Mouse (Mus musculus) liver, embryonic 14.5 days (tissue): Measurements from ENCODE around the gene Pitpnb. TPM values are rescaled to one million over a fixed set of nuclear protein-coding genes. Genes with fewer than 3 reads are reported as not detected.

Experiments
- ATAC-seq: fragments of 200-750 bp; cut with Nextera tagmentation; 2 replicates; pipeline ENCODE4 v1.8.0; 2017; ENCODE audit warnings: moderate number of reproducible peaks, mild to moderate bottlenecking, moderate library complexity; ENCODE audit not compliant: insufficient read depth
- DNase-seq, 3 experiments: peaks; one replicate each; pipeline ENCODE4 v3.0.0-alpha.2; 2012 to 2013; ENCODE audit warnings: low read depth in 3 of 3, low spot score in 3 of 3
- H3K27ac ChIP-seq: fragments of 300-500 bp; sonication (generic); 2 replicates; pipeline ENCODE4 v1.5.1; 2014; ENCODE audit warnings: moderate library complexity, mild to moderate bottlenecking, control low read depth, inconsistent platforms
- H3K27me3 ChIP-seq: fragments of 300-500 bp; sonication (generic); 2 replicates; pipeline ENCODE4 v1.6.1; 2014; ENCODE audit warnings: mild to moderate bottlenecking, low read length, moderate library complexity; ENCODE audit not compliant: control insufficient read depth, insufficient read depth
- H3K36me3 ChIP-seq: fragments of 300-500 bp; sonication (generic); replicated peaks from 2 replicates; pipeline ENCODE4 v1.6.1; 2014; ENCODE audit warnings: low read depth; ENCODE audit not compliant: control insufficient read depth, insufficient read depth
- H3K4me1 ChIP-seq, 2 experiments: fragments of 200-500 bp in 1 of 2; fragments of 300-500 bp in 1 of 2; sonication (generic) in 1 of 2; replicated peaks; 2 replicates each; pipeline ENCODE4 v1.6.1; 2012 to 2014; ENCODE audit warnings: antibody characterized with exemption in 1 of 2, inconsistent platforms in 1 of 2, low read length in 1 of 2; ENCODE audit not compliant: control insufficient read depth in 2 of 2, insufficient read depth in 2 of 2
- H3K4me2 ChIP-seq: fragments of 300-500 bp; sonication (generic); 2 replicates; pipeline ENCODE4 v1.6.1; 2014; ENCODE audit warnings: low read depth, mild to moderate bottlenecking, control low read depth, moderate library complexity
- H3K4me3 ChIP-seq, 2 experiments: fragments of 200-500 bp in 1 of 2; fragments of 300-500 bp in 1 of 2; sonication (generic) in 1 of 2; 2 replicates each; pipeline ENCODE4 v1.5.1; 2012 to 2014; ENCODE audit warnings: low read depth in 2 of 2, low read length in 2 of 2, mild to moderate bottlenecking in 2 of 2, control low read depth in 1 of 2, inconsistent platforms in 1 of 2, moderate library complexity in 1 of 2; ENCODE audit not compliant: insufficient read depth in 1 of 2
- H3K9ac ChIP-seq: fragments of 300-500 bp; sonication (generic); replicated peaks from 2 replicates; pipeline ENCODE4 v1.6.1; 2014; ENCODE audit warnings: mild to moderate bottlenecking, control low read depth, moderate library complexity
- H3K9me3 ChIP-seq: fragments of 300-500 bp; sonication (generic); 2 replicates; pipeline ENCODE4 v1.6.1; 2016; ENCODE audit warnings: low read length, mixed read lengths; ENCODE audit not compliant: control insufficient read depth
- CTCF ChIP-seq: IDR thresholded peaks from 2 replicates; pipeline ENCODE4 v1.5.1; 2016; ENCODE audit warnings: antibody characterized with exemption, low read depth, control low read depth
- EP300 ChIP-seq: IDR thresholded peaks from 2 replicates; pipeline ENCODE4 v1.6.1; 2016; ENCODE audit warnings: antibody characterized with exemption, low read depth
- WGBS: fragments of 180-500 bp; shearing (Covaris S2); extraction: QIAGEN DNeasy Blood & Tissue Kit; methylation state at CpG from one replicate; pipeline ENCODE4 v1.1.7; 2014; ENCODE audit not compliant: insufficient replicate concordance; 5-methylcytosine and 5-hydroxymethylcytosine counted together
- polyA plus RNA-seq, 2 experiments: library from polyadenylated mRNA; depleted of rRNA in 1 of 2; stranded (reverse) in 1 of 2; unstranded in 1 of 2; fragments of >200 nt; fragmentation: Nextera tagmentation in 1 of 2; extraction: Ambion mirVana in 1 of 2; gene quantifications; 2 replicates each; pipeline versions ENCODE4 v1.2.1 to v1.2.3; 2012 to 2014

Gene Pitpnb
- polyA plus RNA-seq, 2 experiments = 23.1 to 31.5 TPM

DNA sequence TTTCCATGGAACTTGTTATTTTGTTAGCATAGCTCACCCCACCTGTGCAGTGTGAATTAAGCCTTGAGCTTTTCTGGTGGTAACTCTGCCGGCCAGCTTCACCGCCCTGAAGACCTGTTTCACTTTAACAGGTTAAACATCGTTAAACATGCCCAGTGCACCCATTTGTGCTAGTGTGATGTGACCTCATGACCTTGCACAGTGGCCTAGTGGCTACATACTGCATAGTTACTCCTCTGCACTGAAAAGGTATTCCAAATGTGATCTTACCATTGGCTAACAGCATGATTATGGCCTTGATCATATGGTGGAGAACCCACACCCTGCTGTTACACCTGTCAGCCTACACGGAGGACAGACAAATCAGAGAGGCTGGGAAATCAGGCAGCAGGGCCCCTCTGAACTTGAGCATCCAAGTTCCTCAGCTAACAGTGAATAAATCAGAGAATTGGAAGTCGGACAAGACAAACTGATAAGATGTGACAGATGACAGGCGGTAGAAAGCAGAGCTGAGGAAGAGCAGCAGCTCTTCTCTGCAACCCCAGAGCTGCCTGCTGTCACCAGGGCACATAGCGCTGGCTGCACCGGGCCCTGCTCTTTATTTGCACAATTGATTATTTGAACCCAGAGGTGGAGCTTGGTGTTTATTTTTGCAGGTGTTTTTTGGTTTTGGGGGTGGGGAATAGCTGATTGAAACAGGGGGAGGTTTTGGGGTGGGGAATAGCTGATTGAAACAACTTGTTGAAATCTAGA lies 5.6 kb downstream of the Pitpnb start:
- no peak overlapping the region for H3K9ac ChIP-seq
- no peaks in the 10 kb centered on the region for H3K9me3 ChIP-seq
- no peaks in the 10 kb centered on the region for H3K27me3 ChIP-seq
- TF ChIP-seq EP300 (no peak), CTCF (no peak)
- DNase-seq = no peak
- H3K4me3 ChIP-seq = no peak overlapping the region
- WGBS = 65% methylated on average over 8 of the region's 8 CpGs
- peaks cover 9 to 19% of the 10 kb centered on the region in 2 experiments for H3K4me1 ChIP-seq
- no peak overlapping the region for H3K27ac ChIP-seq
- peaks cover 19% of the 10 kb centered on the region for H3K36me3 ChIP-seq
- ATAC-seq = peak; percentile 60
- H3K4me2 ChIP-seq = 0 out of 2 replicates have a peak overlapping the region, but pooled peaks have one; percentile 25

DNA sequence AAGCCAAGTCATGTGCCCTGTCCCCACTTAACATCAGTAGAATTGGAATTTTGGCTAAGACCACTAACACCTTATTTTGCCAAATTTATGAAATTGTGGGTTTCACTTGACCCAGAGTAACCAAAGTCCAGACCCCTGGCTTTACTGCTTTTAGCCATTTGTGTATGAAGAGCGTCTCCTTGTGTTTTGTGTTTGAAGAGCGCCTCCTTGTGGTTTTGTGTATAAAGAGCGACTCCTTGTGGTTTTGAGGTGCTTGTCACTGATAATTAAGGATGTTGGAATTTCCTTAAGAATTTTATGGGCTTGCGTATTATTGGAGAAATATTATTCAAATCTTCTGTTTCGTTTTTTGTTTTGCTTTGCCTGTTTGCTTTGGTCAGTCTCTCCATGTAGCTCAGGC lies 11.0 kb downstream of the Pitpnb start:
- Histone ChIP-seq H3K36me3 (peaks cover 35% of the 10 kb centered on the region), H3K4me2 (no peak overlapping the region), H3K4me3 (no peak overlapping the region), H3K9me3 (no peaks in the 10 kb centered on the region), H3K9ac (no peak overlapping the region), H3K27me3 (no peaks in the 10 kb centered on the region), H3K4me1 (peaks cover 0 to 1% of the 10 kb centered on the region in 2 experiments; a peak in 1 of 4 replicates), H3K27ac (no peak overlapping the region)
- TF ChIP-seq CTCF (peak; percentile 64), EP300 (no peak)
- 40% methylated on average over 5 of the region's 5 CpGs for WGBS
- DNase-seq (peak in 1 of 3 experiments; percentile 35), ATAC-seq (no peak)

DNA sequence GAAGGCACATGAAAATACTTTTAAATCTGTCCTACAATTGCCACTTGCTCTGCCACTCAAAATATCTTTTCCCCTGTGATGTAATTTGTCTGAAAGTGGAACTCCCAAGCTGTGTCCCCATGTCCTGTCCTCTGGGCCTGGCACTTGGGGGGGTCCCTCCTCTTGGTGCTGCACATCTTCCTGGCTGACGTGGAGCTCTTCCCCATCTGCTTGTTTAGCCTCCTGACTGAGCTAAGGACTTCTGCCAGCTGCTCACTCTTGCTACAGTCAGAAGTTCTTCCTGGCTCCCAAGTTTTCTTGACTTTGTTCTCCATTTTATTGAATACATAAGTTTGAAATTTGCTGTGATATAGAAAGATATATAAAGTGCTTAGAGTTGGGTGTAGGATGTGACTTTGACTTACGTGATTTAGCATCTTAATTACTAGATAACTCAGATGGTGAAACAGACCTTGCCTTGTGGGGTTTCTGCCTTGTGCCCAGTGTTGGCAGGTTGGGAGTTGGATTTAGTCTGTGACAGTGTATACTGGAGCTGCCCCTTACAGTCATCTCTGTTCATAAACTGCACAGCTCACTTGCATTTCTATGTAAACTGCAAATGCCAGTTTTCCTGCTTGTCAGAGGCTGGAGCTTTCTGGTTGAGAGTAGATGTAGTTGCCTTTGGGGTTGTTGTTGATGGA lies 14.3 kb downstream of the Pitpnb start:
- Histone ChIP-seq H3K9me3 (no peaks in the 10 kb centered on the region), H3K4me3 (no peak overlapping the region)

DNA sequence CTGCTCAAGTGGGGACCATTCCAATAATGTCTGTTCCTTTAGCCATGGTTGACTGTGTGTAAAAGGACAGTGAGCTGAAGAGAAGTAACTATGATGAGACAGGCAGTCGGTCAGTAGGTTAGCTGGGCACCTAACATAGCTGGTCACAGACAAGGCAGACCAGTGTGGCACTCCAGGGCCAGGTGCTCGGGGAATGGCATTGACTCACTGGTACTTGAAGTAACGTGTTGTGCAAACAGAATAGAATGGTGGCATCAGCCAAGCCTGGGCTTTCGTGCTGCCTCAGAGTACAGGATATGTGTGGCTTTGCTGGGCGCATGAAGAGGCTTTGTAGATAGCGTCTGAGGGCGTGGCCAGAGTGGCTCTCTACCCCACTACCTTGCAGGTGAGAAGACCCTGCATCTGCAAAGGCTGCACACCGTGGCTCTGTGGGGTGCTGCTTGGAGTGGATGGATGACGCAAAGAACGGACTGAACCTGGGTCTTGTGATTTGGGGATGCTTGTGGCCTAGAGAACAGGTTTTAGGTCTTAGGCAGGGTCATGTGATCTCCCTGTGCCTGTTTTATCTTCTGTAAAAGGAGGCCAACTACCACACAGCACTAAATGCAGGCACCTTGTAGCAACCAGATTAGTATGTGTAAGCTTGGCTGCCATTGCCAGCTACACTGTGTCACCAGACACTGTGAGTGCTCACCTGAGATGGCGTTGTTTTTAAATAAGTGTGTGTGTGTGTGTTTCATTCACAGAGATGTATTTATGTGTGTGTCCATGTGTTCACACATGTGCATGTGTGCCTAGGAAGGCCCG lies 26.5 kb downstream of the Pitpnb start:
- no peak overlapping the region for H3K27ac ChIP-seq
- H3K4me1 ChIP-seq = no peaks in the 10 kb centered on the region
- H3K4me2 ChIP-seq = no peak overlapping the region
- ATAC-seq (no peak; the same call in 1 of the 2 replicates), DNase-seq (no peak)
- peaks cover 46% of the 10 kb centered on the region for H3K36me3 ChIP-seq
- H3K9me3 ChIP-seq = no peaks in the 10 kb centered on the region
- no peak overlapping the region for H3K4me3 ChIP-seq
- no peaks in the 10 kb centered on the region for H3K27me3 ChIP-seq
- no peak overlapping the region for H3K9ac ChIP-seq
- no peak for TF ChIP-seq EP300
- no peak for TF ChIP-seq CTCF
- WGBS = 74% methylated on average over 12 of the region's 12 CpGs

More for the DNA sequence above, 14.3 kb downstream of the Pitpnb start:
- no peak for TF ChIP-seq EP300
- no peak for TF ChIP-seq CTCF
- H3K4me1 ChIP-seq = no peaks in the 10 kb centered on the region
- no peak for ATAC-seq
- DNase-seq = no peak
- H3K27me3 ChIP-seq = no peaks in the 10 kb centered on the region
- peaks cover 52% of the 10 kb centered on the region for H3K36me3 ChIP-seq
- 76% methylated on average over 2 of the region's 2 CpGs for WGBS
- no peak overlapping the region for H3K9ac ChIP-seq
- no peak overlapping the region for H3K4me2 ChIP-seq
- H3K27ac ChIP-seq = no peak overlapping the region

DNA sequence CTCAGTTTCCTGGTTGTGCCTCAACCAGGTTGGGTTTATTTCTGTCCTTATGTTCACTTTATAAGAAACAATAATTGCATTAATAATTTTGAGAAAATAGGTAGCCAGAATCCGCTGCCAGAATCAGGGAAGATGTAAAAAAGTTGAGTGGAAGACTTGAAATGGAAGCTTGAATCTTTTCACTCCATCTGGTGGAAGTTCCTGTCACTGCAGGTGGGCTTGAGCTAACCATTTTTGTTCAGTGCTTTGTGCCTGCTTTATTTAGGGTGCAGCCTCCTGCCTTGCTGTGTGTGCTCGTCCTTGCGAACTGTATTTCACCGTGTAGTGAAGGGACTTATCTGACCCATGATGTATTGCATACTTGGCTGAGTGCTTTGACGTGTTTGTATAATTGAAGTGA lies 30.0 kb downstream of the Pitpnb start:
- no peaks in the 10 kb centered on the region for H3K4me1 ChIP-seq
- TF ChIP-seq EP300 = no peak
- no peak for TF ChIP-seq CTCF
- H3K4me3 ChIP-seq = no peak overlapping the region
- ATAC-seq (no peak), DNase-seq (no peak)
- H3K4me2 ChIP-seq = no peak overlapping the region
- no peak overlapping the region for H3K27ac ChIP-seq
- H3K9ac ChIP-seq = no peak overlapping the region
- 85% methylated on average over 5 of the region's 5 CpGs for WGBS
- peaks cover 56% of the 10 kb centered on the region for H3K36me3 ChIP-seq
- no peaks in the 10 kb centered on the region for H3K27me3 ChIP-seq
- no peaks in the 10 kb centered on the region for H3K9me3 ChIP-seq
